In genomic region chr9:61048576-61048975, GRCm38 (mm10) we compare ENCODE assay signal across 25 mouse cellular contexts.
"Had no signal": no experiment of that assay in that cellular context is flagged by ENCODE, and none has a peak within 500 bp of the region (broad histone marks: within the 10 kb centered on the region; RNA-seq: fewer than 3 reads in every experiment).

No protein-coding gene starts in this region.

- H3K36me3 ChIP-seq: heart, embryonic 10.5 days; heart, embryonic 12.5 days; hindbrain, embryonic 10.5 days; hindbrain, embryonic 12.5 days; intestine, embryonic 15.5 days; limb, embryonic 13.5 days; limb, embryonic 15.5 days; liver, embryonic 12.5 days had no signal

- ATAC-seq: hindbrain, embryonic 16.5 days; inflammation-experienced regulatory T-cells, adult 6 months; intestine, embryonic 15.5 days; intestine, postnatal 0 days; liver, embryonic 12.5 days had no signal

- H3K4me1 ChIP-seq: heart, embryonic 12.5 days; hindbrain, embryonic 12.5 days; intestine, embryonic 15.5 days; limb, embryonic 15.5 days; liver, embryonic 12.5 days had no signal

- H3K27me3 ChIP-seq: intestine, embryonic 15.5 days had no signal

- H3K27ac ChIP-seq: heart, embryonic 10.5 days; hindbrain, embryonic 10.5 days; hindbrain, embryonic 12.5 days; hindbrain, embryonic 14.5 days; intestine, embryonic 15.5 days; kidney, postnatal 0 days; layer of hippocampus, adult 2 months; left cerebral cortex, adult 2 months; limb, embryonic 13.5 days; limb, embryonic 15.5 days; liver, embryonic 12.5 days; liver, embryonic 14.5 days had no signal

- H3K9ac ChIP-seq: heart, embryonic 12.5 days; hindbrain, embryonic 12.5 days; hindbrain, embryonic 14.5 days; intestine, embryonic 15.5 days; limb, embryonic 13.5 days; limb, embryonic 15.5 days; liver, embryonic 12.5 days; liver, embryonic 14.5 days had no signal

- DNase-seq: gastrocnemius, postnatal 14 days; gastrocnemius, postnatal 36 days; heart, adult 18-20 months; heart, postnatal 10 days; heart, postnatal 4 days; kidney, adult 18-20 months; kidney, postnatal 25 days; kidney, postnatal 4 days; left cerebral cortex, postnatal 4 days had no signal

- H3K4me2 ChIP-seq: heart, embryonic 12.5 days; hindbrain, embryonic 12.5 days; hindbrain, embryonic 14.5 days; intestine, embryonic 15.5 days; limb, embryonic 13.5 days; limb, embryonic 15.5 days; liver, embryonic 12.5 days had no signal

- H3K4me3 ChIP-seq: heart, embryonic 10.5 days; heart, embryonic 12.5 days; hindbrain, embryonic 10.5 days; hindbrain, embryonic 12.5 days; intestine, embryonic 15.5 days; layer of hippocampus, adult 2 months; left cerebral cortex, adult 2 months; limb, embryonic 13.5 days; limb, embryonic 15.5 days; liver, embryonic 12.5 days had no signal

- H3K9me3 ChIP-seq: heart, embryonic 10.5 days; hindbrain, embryonic 12.5 days; intestine, embryonic 15.5 days; limb, embryonic 13.5 days; limb, embryonic 15.5 days; liver, embryonic 12.5 days had no signal
